Mouse (Mus musculus) limb, embryonic 14.5 days (tissue): Measurements from ENCODE around the gene Adam19. TPM values are rescaled to one million over a fixed set of nuclear protein-coding genes. Genes with fewer than 3 reads are reported as not detected.

ENCODE experiments used
- ATAC-seq: fragments of 200-750 bp; cut with Nextera tagmentation; 2 replicates; pipeline ENCODE4 v1.8.0; 2017; ENCODE audit warnings: low read depth, moderate number of reproducible peaks, moderate TSS enrichment; ENCODE audit not compliant: low FRiP score
- DNase-seq: peaks from one replicate; pipeline ENCODE4 v3.0.0-alpha.2; 2015; ENCODE audit warnings: low spot score
- H3K27ac ChIP-seq: fragments of 300-500 bp; sonication (generic); replicated peaks from 2 replicates; pipeline ENCODE4 v1.5.1; 2014; ENCODE audit warnings: low read depth, mild to moderate bottlenecking, low read length, moderate library complexity, mixed read lengths
- H3K27me3 ChIP-seq: fragments of 300-500 bp; sonication (generic); 2 replicates; pipeline ENCODE4 v1.6.1; 2014; ENCODE audit warnings: low read length, mixed read lengths; ENCODE audit not compliant: control insufficient read depth, insufficient read depth
- H3K36me3 ChIP-seq: fragments of 300-500 bp; sonication (generic); 2 replicates; pipeline ENCODE4 v1.6.1; 2014; ENCODE audit warnings: mild to moderate bottlenecking, low read length, moderate library complexity, mixed read lengths; ENCODE audit not compliant: control insufficient read depth, insufficient read depth
- H3K4me1 ChIP-seq: fragments of 300-500 bp; sonication (generic); 2 replicates; pipeline ENCODE4 v1.6.1; 2014; ENCODE audit warnings: antibody characterized with exemption, low read length, mixed read lengths; ENCODE audit not compliant: control insufficient read depth, insufficient read depth
- H3K4me2 ChIP-seq: fragments of 300-500 bp; sonication (generic); replicated peaks from 2 replicates; pipeline ENCODE4 v1.6.1; 2014; ENCODE audit warnings: low read depth, mild to moderate bottlenecking, low read length, moderate library complexity; ENCODE audit not compliant: severe bottlenecking
- H3K4me3 ChIP-seq: fragments of 300-500 bp; sonication (generic); replicated peaks from 2 replicates; pipeline ENCODE4 v1.5.1; 2014; ENCODE audit warnings: low read length
- H3K9ac ChIP-seq: fragments of 300-500 bp; sonication (generic); 2 replicates; pipeline ENCODE4 v1.6.1; 2014; ENCODE audit warnings: mild to moderate bottlenecking, low read depth, low read length, moderate library complexity; ENCODE audit not compliant: severe bottlenecking
- H3K9me3 ChIP-seq: fragments of 300-500 bp; sonication (generic); 2 replicates; pipeline ENCODE4 v1.6.1; 2016; ENCODE audit warnings: low read length; ENCODE audit not compliant: control insufficient read depth
- POLR2A ChIP-seq: fragments of 200-500 bp; IDR thresholded peaks from 2 replicates; pipeline ENCODE4 v1.8.0; 2012; ENCODE audit warnings: inconsistent platforms, mild to moderate bottlenecking, moderate library complexity, borderline replicate concordance; ENCODE audit not compliant: insufficient read depth, insufficient read length; ENCODE audit errors: extremely low read depth
- WGBS: fragments of 180-500 bp; shearing (Covaris S2); extraction: QIAGEN DNeasy Blood & Tissue Kit; methylation state at CpG from one replicate; pipeline ENCODE4 v1.1.7; 2014; 5-methylcytosine and 5-hydroxymethylcytosine counted together
- microRNA-seq: library from miRNA; unstranded; fragments of <30 nt; microRNA quantifications from one replicate; pipeline ENCODE4, GENCODE M21; 2016
- polyA plus RNA-seq, 2 experiments: library from polyadenylated mRNA; depleted of rRNA in 1 of 2; stranded (reverse) in 1 of 2; unstranded in 1 of 2; fragments of >200 nt; fragmentation: Nextera tagmentation in 1 of 2; extraction: Ambion mirVana in 1 of 2; gene quantifications; 2 replicates each; pipeline versions ENCODE4 v1.2.1 to v1.2.3; 2012 to 2014

Gene Adam19
- polyA plus RNA-seq, 2 experiments: 13.3 to 29.3 TPM

DNA sequence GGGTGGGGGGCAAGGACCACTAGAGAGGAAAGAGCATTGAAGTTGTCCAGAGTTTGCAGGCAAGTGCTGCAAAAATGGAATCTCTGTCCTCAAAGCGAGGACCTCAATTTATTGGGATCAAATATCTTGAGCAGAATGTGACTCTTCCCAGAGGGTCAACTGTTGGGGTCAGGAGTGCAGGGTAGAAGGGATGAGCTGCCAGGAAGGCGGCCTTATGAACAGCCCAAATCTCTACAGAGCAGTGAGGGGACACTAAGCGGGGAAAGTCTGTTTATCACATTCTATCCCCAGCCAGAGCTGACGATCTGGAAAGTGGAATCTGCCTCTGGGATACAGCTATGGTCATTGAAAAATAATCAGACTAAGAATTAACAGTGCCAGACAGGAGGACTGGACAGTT is 138.4 kb downstream of the Adam19 start:
- no peaks in the 10 kb centered on the region for H3K4me1 ChIP-seq
- DNase-seq: no peak
- no peaks in the 10 kb centered on the region for H3K9me3 ChIP-seq
- no peak overlapping the region for H3K4me3 ChIP-seq
- TF ChIP-seq POLR2A: no peak
- no peak overlapping the region for H3K9ac ChIP-seq
- no peak overlapping the region for H3K27ac ChIP-seq
- no peaks in the 10 kb centered on the region for H3K27me3 ChIP-seq
- no peak overlapping the region for H3K4me2 ChIP-seq
- WGBS: 66% methylated on average over 4 of the region's 4 CpGs
- ATAC-seq: no peak
- peaks cover 1% of the 10 kb centered on the region; the same call in 1 of the 2 replicates for H3K36me3 ChIP-seq

Small RNA genes lying within 50 kb of the gene (microRNA-seq; reads per million reads assigned to microRNA genes)
- gene Mir7239 (not detected), gene Mir8100 (not detected)

Other genes starting within 250 kb of the Adam19 start
- 99.8 and 102 TPM in 2 replicates for gene Clint1, start 203.9 kb upstream of the Adam19 start, polyA plus RNA-seq (2012; rRNA removed)
- 77.3 and 81.3 TPM in 2 replicates for gene Clint1, start 203.9 kb upstream of the Adam19 start, polyA plus RNA-seq (2014; fragmentation: Nextera tagmentation; extraction: Ambion mirVana)
- 7.2 and 8.4 TPM in 2 replicates for gene Lsm11, start 111.1 kb upstream of the Adam19 start, polyA plus RNA-seq (2012; rRNA removed)
- gene Lsm11, start 111.1 kb upstream of the Adam19 start, polyA plus RNA-seq (2014; fragmentation: Nextera tagmentation; extraction: Ambion mirVana): 8.2 TPM in 2 replicates
- 14.8 and 15.0 TPM in 2 replicates for gene Thg1l, start 100.5 kb upstream of the Adam19 start, polyA plus RNA-seq (2012; rRNA removed)
- 11.2 and 11.6 TPM in 2 replicates for gene Thg1l, start 100.5 kb upstream of the Adam19 start, polyA plus RNA-seq (2014; fragmentation: Nextera tagmentation; extraction: Ambion mirVana)
- 0.54 and 0.64 TPM in 2 replicates for gene Sox30, start 75.7 kb upstream of the Adam19 start, polyA plus RNA-seq (2012; rRNA removed)
- gene Sox30, start 75.7 kb upstream of the Adam19 start, polyA plus RNA-seq (2014; fragmentation: Nextera tagmentation; extraction: Ambion mirVana): 0.25 and 0.45 TPM in 2 replicates
- 4.8 and 5.5 TPM in 2 replicates for gene Gm12166, start 3.7 kb upstream of the Adam19 start, polyA plus RNA-seq (2012; rRNA removed)
- 4.2 and 4.7 TPM in 2 replicates for gene Gm12166, start 3.7 kb upstream of the Adam19 start, polyA plus RNA-seq (2014; fragmentation: Nextera tagmentation; extraction: Ambion mirVana)
- gene Nipal4, start 110.5 kb downstream of the Adam19 start, polyA plus RNA-seq (2012; rRNA removed): 2.6 and 3.2 TPM in 2 replicates
- gene Nipal4, start 110.5 kb downstream of the Adam19 start, polyA plus RNA-seq (2014; fragmentation: Nextera tagmentation; extraction: Ambion mirVana): 4.3 and 4.5 TPM in 2 replicates
- gene Fndc9, start 179.5 kb downstream of the Adam19 start, polyA plus RNA-seq (2012; rRNA removed): 0.06 TPM in 1 of 2 replicates, not detected in the other
- 0.08 TPM in 1 of 2 replicates, not detected in the other for gene Fndc9, start 179.5 kb downstream of the Adam19 start, polyA plus RNA-seq (2014; fragmentation: Nextera tagmentation; extraction: Ambion mirVana)